Mouse (Mus musculus) limb, embryonic 14.5 days (tissue): Measurements from ENCODE around the gene C6. TPM values are rescaled to one million over a fixed set of nuclear protein-coding genes. Genes with fewer than 3 reads are reported as not detected.

Source experiments
- ATAC-seq: fragments of 200-750 bp; cut with Nextera tagmentation; 2 replicates; pipeline ENCODE4 v1.8.0; 2017; ENCODE audit warnings: low read depth, moderate number of reproducible peaks, moderate TSS enrichment; ENCODE audit not compliant: low FRiP score
- DNase-seq: peaks from one replicate; pipeline ENCODE4 v3.0.0-alpha.2; 2015; ENCODE audit warnings: low spot score
- H3K27ac ChIP-seq: fragments of 300-500 bp; sonication (generic); replicated peaks from 2 replicates; pipeline ENCODE4 v1.5.1; 2014; ENCODE audit warnings: low read depth, mild to moderate bottlenecking, low read length, moderate library complexity, mixed read lengths
- H3K27me3 ChIP-seq: fragments of 300-500 bp; sonication (generic); 2 replicates; pipeline ENCODE4 v1.6.1; 2014; ENCODE audit warnings: low read length, mixed read lengths; ENCODE audit not compliant: control insufficient read depth, insufficient read depth
- H3K36me3 ChIP-seq: fragments of 300-500 bp; sonication (generic); 2 replicates; pipeline ENCODE4 v1.6.1; 2014; ENCODE audit warnings: mild to moderate bottlenecking, low read length, moderate library complexity, mixed read lengths; ENCODE audit not compliant: control insufficient read depth, insufficient read depth
- H3K4me1 ChIP-seq: fragments of 300-500 bp; sonication (generic); 2 replicates; pipeline ENCODE4 v1.6.1; 2014; ENCODE audit warnings: antibody characterized with exemption, low read length, mixed read lengths; ENCODE audit not compliant: control insufficient read depth, insufficient read depth
- H3K4me2 ChIP-seq: fragments of 300-500 bp; sonication (generic); replicated peaks from 2 replicates; pipeline ENCODE4 v1.6.1; 2014; ENCODE audit warnings: low read depth, mild to moderate bottlenecking, low read length, moderate library complexity; ENCODE audit not compliant: severe bottlenecking
- H3K4me3 ChIP-seq: fragments of 300-500 bp; sonication (generic); replicated peaks from 2 replicates; pipeline ENCODE4 v1.5.1; 2014; ENCODE audit warnings: low read length
- H3K9ac ChIP-seq: fragments of 300-500 bp; sonication (generic); 2 replicates; pipeline ENCODE4 v1.6.1; 2014; ENCODE audit warnings: mild to moderate bottlenecking, low read depth, low read length, moderate library complexity; ENCODE audit not compliant: severe bottlenecking
- H3K9me3 ChIP-seq: fragments of 300-500 bp; sonication (generic); 2 replicates; pipeline ENCODE4 v1.6.1; 2016; ENCODE audit warnings: low read length; ENCODE audit not compliant: control insufficient read depth
- POLR2A ChIP-seq: fragments of 200-500 bp; IDR thresholded peaks from 2 replicates; pipeline ENCODE4 v1.8.0; 2012; ENCODE audit warnings: inconsistent platforms, mild to moderate bottlenecking, moderate library complexity, borderline replicate concordance; ENCODE audit not compliant: insufficient read depth, insufficient read length; ENCODE audit errors: extremely low read depth
- WGBS: fragments of 180-500 bp; shearing (Covaris S2); extraction: QIAGEN DNeasy Blood & Tissue Kit; methylation state at CpG from one replicate; pipeline ENCODE4 v1.1.7; 2014; 5-methylcytosine and 5-hydroxymethylcytosine counted together
- polyA plus RNA-seq, 2 experiments: library from polyadenylated mRNA; depleted of rRNA in 1 of 2; stranded (reverse) in 1 of 2; unstranded in 1 of 2; fragments of >200 nt; fragmentation: Nextera tagmentation in 1 of 2; extraction: Ambion mirVana in 1 of 2; gene quantifications; 2 replicates each; pipeline versions ENCODE4 v1.2.1 to v1.2.3; 2012 to 2014

The C6 gene
- polyA plus RNA-seq, 2 experiments: 0.14 to 0.34 TPM

- no peaks in the 10 kb centered on the region for H3K9me3 ChIP-seq
- H3K4me1 ChIP-seq: no peaks in the 10 kb centered on the region
- WGBS: 91% methylated on average over 1 of the region's 1 CpGs
- H3K4me3 ChIP-seq: no peak overlapping the region
- no peak for DNase-seq
- H3K27me3 ChIP-seq: no peaks in the 10 kb centered on the region
- H3K36me3 ChIP-seq: no peaks in the 10 kb centered on the region
- no peak for ATAC-seq
- no peak overlapping the region for H3K27ac ChIP-seq
- no peak overlapping the region for H3K4me2 ChIP-seq
- H3K9ac ChIP-seq: no peak overlapping the region
- TF ChIP-seq POLR2A: no peak
Measured at GRCm38 (mm10) chr15:4850015-4850414, 123.0 kb downstream of the C6 start.

Other genes starting within 250 kb of the C6 start
- gene Mroh2b, start 171.6 kb downstream of the C6 start, polyA plus RNA-seq (2012; rRNA removed): not detected in 2 replicates
- not detected in 2 replicates for gene Mroh2b, start 171.6 kb downstream of the C6 start, polyA plus RNA-seq (2014; fragmentation: Nextera tagmentation; extraction: Ambion mirVana)